Mouse (Mus musculus): ENCODE measurements at regions not wholly inside any gene's neighbourhood (a gene's known extent, or its start where the extent isn't known, plus 50 kb on each side); places are given as distances from the start of the nearest gene placed in this dataset.

DNA sequence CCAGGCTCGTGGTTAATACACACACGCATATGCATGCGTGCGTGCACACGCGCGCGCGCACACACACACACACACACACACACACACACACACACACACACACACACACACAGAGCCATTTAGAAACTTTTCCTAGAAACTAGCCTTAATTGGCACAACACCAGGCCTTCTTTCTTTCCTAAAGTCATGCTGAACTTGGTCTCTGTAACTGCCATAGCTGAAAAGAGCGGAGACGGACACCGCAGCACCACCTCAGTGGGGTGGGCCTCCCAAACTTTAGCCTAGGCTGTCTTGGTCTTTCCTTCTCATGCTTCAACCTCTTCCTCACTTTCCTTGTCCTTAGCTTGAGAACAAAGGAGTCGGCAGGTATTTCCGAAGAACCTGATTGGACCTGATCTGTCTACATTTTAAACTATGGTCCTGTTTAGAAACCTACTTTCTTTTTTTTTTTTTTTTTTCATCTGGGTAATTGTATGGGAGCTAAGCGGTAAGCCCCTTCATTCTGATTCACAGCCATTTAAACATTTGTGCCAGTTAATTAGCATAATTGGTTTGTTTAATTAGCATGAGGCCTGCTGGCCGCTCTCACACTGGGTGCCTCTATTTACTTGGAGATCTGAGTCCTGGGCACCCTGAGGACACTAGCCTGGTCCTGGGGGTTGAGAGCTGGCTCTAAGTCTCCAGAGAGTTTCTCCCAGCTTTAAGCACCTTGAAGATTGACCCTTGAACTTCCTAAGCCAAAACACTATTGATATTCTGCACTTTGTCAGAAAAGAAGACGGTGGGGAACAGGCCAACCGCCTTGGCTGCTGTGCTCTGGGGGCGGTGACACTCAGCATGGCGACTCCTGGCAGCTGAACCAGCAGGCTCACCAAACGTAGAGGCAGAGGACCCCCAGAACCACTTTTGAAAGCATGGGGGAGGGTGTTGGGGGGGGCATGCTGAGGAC, 269.7 kb upstream of the Irx3 start:
- 71% methylated on average over 21 of the region's 21 CpGs for WGBS
- H3K4me3 ChIP-seq (ENCODE audit: low read length): no peak overlapping the region
- H3K27ac ChIP-seq (ENCODE audit: low read length): no peak overlapping the region
- no peaks in the 10 kb centered on the region for H3K4me1 ChIP-seq (ENCODE audit: control insufficient read depth, insufficient read depth, low read length)
- H3K4me2 ChIP-seq (ENCODE audit: low read depth, low read length): no peak overlapping the region
- no peaks in the 10 kb centered on the region for H3K36me3 ChIP-seq (ENCODE audit: control insufficient read depth, insufficient read depth)
- H3K9me3 ChIP-seq (replicated peaks; ENCODE audit: control insufficient read depth, low read length): no peaks in the 10 kb centered on the region
- 0 out of 2 replicates have a peak, but pooled peaks cover 8% of the 10 kb centered on the region for H3K27me3 ChIP-seq (ENCODE audit: control insufficient read depth, insufficient read depth, low read length)
- H3K9ac ChIP-seq (ENCODE audit: low read length): no peak overlapping the region
- no peak for ATAC-seq (replicated peaks; ENCODE audit: extremely low read depth, insufficient read depth, low FRiP score)

DNA sequence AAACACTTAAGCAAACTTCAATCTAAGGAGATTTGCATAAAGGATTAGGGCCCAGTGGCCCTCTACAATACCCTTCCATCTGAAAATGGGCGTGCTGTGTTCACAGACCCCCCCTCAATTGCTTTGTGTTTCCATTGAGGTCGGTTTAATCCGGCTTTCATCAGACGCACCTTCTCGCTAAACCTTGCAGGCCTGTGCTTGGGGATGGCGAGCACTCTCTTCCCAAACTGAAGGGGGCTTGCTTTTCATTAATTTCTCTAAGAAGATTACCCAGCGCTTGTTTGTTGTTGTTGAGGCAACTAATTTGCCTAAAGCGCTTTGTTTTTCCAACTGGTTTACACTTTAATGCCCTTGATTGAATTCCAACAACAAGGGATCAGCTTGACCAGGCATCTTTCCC, 268.8 kb upstream of the Irx3 start:
- H3K27me3 ChIP-seq (ENCODE audit: control insufficient read depth, insufficient read depth, low read length): 0 out of 2 replicates have a peak, but pooled peaks cover 8% of the 10 kb centered on the region

GRCm38 (mm10) chr8:92066435-92066834, 264.6 kb upstream of the Irx3 start:
- no peak overlapping the region for H3K4me2 ChIP-seq (ENCODE audit: low read depth, low read length)
- H3K4me3 ChIP-seq (ENCODE audit: low read length): no peak overlapping the region
- no peaks in the 10 kb centered on the region for H3K36me3 ChIP-seq (ENCODE audit: control insufficient read depth, insufficient read depth)
- H3K9me3 ChIP-seq (replicated peaks; ENCODE audit: control insufficient read depth, low read length): no peaks in the 10 kb centered on the region
- no peak for ATAC-seq (replicated peaks; ENCODE audit: extremely low read depth, insufficient read depth, low FRiP score)
- 38% methylated on average over 8 of the region's 8 CpGs for WGBS
- H3K27ac ChIP-seq (ENCODE audit: low read length): no peak overlapping the region
- peaks cover 5% of the 10 kb centered on the region; the same call in 1 of the 2 replicates for H3K27me3 ChIP-seq (ENCODE audit: control insufficient read depth, insufficient read depth, low read length)
- H3K4me1 ChIP-seq (ENCODE audit: control insufficient read depth, insufficient read depth, low read length): no peaks in the 10 kb centered on the region; the same call in 1 of the 2 replicates
- no peak overlapping the region for H3K9ac ChIP-seq (ENCODE audit: low read length)

More for the DNA sequence above, 268.8 kb upstream of the Irx3 start:
- no peak for ATAC-seq (replicated peaks; ENCODE audit: extremely low read depth, insufficient read depth, low FRiP score)
- H3K4me1 ChIP-seq (ENCODE audit: control insufficient read depth, insufficient read depth, low read length): no peaks in the 10 kb centered on the region; the same call in 1 of the 2 replicates
- H3K4me3 ChIP-seq (ENCODE audit: low read length): no peak overlapping the region
- no peak overlapping the region for H3K9ac ChIP-seq (ENCODE audit: low read length)
- no peaks in the 10 kb centered on the region for H3K9me3 ChIP-seq (replicated peaks; ENCODE audit: control insufficient read depth, low read length)
- H3K36me3 ChIP-seq (ENCODE audit: control insufficient read depth, insufficient read depth): no peaks in the 10 kb centered on the region
- H3K27ac ChIP-seq (ENCODE audit: low read length): no peak overlapping the region
- WGBS: 66% methylated on average over 8 of the region's 8 CpGs
- no peak overlapping the region for H3K4me2 ChIP-seq (ENCODE audit: low read depth, low read length)

- no peak overlapping the region for H3K9ac ChIP-seq (ENCODE audit: low read length)
- peaks cover 3% of the 10 kb centered on the region; the same call in 1 of the 2 replicates for H3K27me3 ChIP-seq (ENCODE audit: control insufficient read depth, insufficient read depth, low read length)
- H3K27ac ChIP-seq (ENCODE audit: low read length): no peak overlapping the region
- H3K9me3 ChIP-seq (replicated peaks; ENCODE audit: control insufficient read depth, low read length): no peaks in the 10 kb centered on the region
- no peaks in the 10 kb centered on the region for H3K36me3 ChIP-seq (ENCODE audit: control insufficient read depth, insufficient read depth)
- H3K4me3 ChIP-seq (ENCODE audit: low read length): no peak overlapping the region
- no peaks in the 10 kb centered on the region; the same call in 1 of the 2 replicates for H3K4me1 ChIP-seq (ENCODE audit: control insufficient read depth, insufficient read depth, low read length)
- no peak overlapping the region for H3K4me2 ChIP-seq (ENCODE audit: low read depth, low read length)
- no peak for ATAC-seq (replicated peaks; ENCODE audit: extremely low read depth, insufficient read depth, low FRiP score)
- 33% methylated on average over 9 of the region's 9 CpGs for WGBS
These were observed 263.8 kb upstream of the Irx3 start for GRCm38 (mm10) chr8:92065554-92066239.

GRCm38 (mm10) chr8:92064971-92065370, 263.1 kb upstream of the Irx3 start:
- no peaks in the 10 kb centered on the region for H3K9me3 ChIP-seq (replicated peaks; ENCODE audit: control insufficient read depth, low read length)
- 41% methylated on average over 4 of the region's 4 CpGs for WGBS
- H3K36me3 ChIP-seq (ENCODE audit: control insufficient read depth, insufficient read depth): no peaks in the 10 kb centered on the region
- H3K27ac ChIP-seq (ENCODE audit: low read length): no peak overlapping the region
- H3K4me3 ChIP-seq (ENCODE audit: low read length): no peak overlapping the region
- no peak overlapping the region for H3K4me2 ChIP-seq (ENCODE audit: low read depth, low read length)
- H3K27me3 ChIP-seq (ENCODE audit: control insufficient read depth, insufficient read depth, low read length): peaks cover 2% of the 10 kb centered on the region; the same call in 1 of the 2 replicates
- no peak overlapping the region for H3K9ac ChIP-seq (ENCODE audit: low read length)
- ATAC-seq (replicated peaks; ENCODE audit: extremely low read depth, insufficient read depth, low FRiP score): no peak
- H3K4me1 ChIP-seq (ENCODE audit: control insufficient read depth, insufficient read depth, low read length): no peaks in the 10 kb centered on the region; the same call in 1 of the 2 replicates

GRCm38 (mm10) chr8:92064175-92064821, 262.4 kb upstream of the Irx3 start:
- H3K4me2 ChIP-seq (ENCODE audit: low read depth, low read length): no peak overlapping the region
- no peak overlapping the region for H3K9ac ChIP-seq (ENCODE audit: low read length)
- WGBS: 48% methylated on average over 9 of the region's 9 CpGs
- H3K27me3 ChIP-seq (ENCODE audit: control insufficient read depth, insufficient read depth, low read length): no peaks in the 10 kb centered on the region; the same call in 1 of the 2 replicates
- H3K9me3 ChIP-seq (replicated peaks; ENCODE audit: control insufficient read depth, low read length): no peaks in the 10 kb centered on the region
- no peak overlapping the region for H3K27ac ChIP-seq (ENCODE audit: low read length)
- H3K4me1 ChIP-seq (ENCODE audit: control insufficient read depth, insufficient read depth, low read length): no peaks in the 10 kb centered on the region; the same call in 1 of the 2 replicates
- no peaks in the 10 kb centered on the region for H3K36me3 ChIP-seq (ENCODE audit: control insufficient read depth, insufficient read depth)
- ATAC-seq (replicated peaks; ENCODE audit: extremely low read depth, insufficient read depth, low FRiP score): no peak
- H3K4me3 ChIP-seq (ENCODE audit: low read length): no peak overlapping the region

- H3K9me3 ChIP-seq (replicated peaks; ENCODE audit: control insufficient read depth, low read length): no peaks in the 10 kb centered on the region
- no peak overlapping the region for H3K9ac ChIP-seq (ENCODE audit: low read length)
- no peak overlapping the region for H3K4me3 ChIP-seq (ENCODE audit: low read length)
- no peaks in the 10 kb centered on the region; the same call in 1 of the 2 replicates for H3K4me1 ChIP-seq (ENCODE audit: control insufficient read depth, insufficient read depth, low read length)
- 77% methylated on average over 4 of the region's 4 CpGs for WGBS
- H3K27me3 ChIP-seq (ENCODE audit: control insufficient read depth, insufficient read depth, low read length): no peaks in the 10 kb centered on the region; the same call in none of the 2 replicates
- H3K27ac ChIP-seq (ENCODE audit: low read length): no peak overlapping the region
- no peak for ATAC-seq (replicated peaks; ENCODE audit: extremely low read depth, insufficient read depth, low FRiP score)
- H3K4me2 ChIP-seq (ENCODE audit: low read depth, low read length): no peak overlapping the region
- no peaks in the 10 kb centered on the region for H3K36me3 ChIP-seq (ENCODE audit: control insufficient read depth, insufficient read depth)
These were observed 261.5 kb upstream of the Irx3 start for GRCm38 (mm10) chr8:92063333-92063732.

- Histone ChIP-seq H3K27me3 (ENCODE audit: control insufficient read depth, insufficient read depth, low read length) (no peaks in the 10 kb centered on the region; the same call in 1 of the 2 replicates), H3K27ac (ENCODE audit: low read length) (no peak overlapping the region), H3K4me2 (ENCODE audit: low read depth, low read length) (no peak overlapping the region), H3K4me1 (ENCODE audit: control insufficient read depth, insufficient read depth, low read length) (no peaks in the 10 kb centered on the region), H3K9ac (ENCODE audit: low read length) (no peak overlapping the region), H3K4me3 (ENCODE audit: low read length) (no peak overlapping the region), H3K36me3 (ENCODE audit: control insufficient read depth, insufficient read depth) (no peaks in the 10 kb centered on the region), H3K9me3 (replicated peaks; ENCODE audit: control insufficient read depth, low read length) (no peaks in the 10 kb centered on the region)
- WGBS: 88% methylated on average over 5 of the region's 5 CpGs
- no peak for ATAC-seq (replicated peaks; ENCODE audit: extremely low read depth, insufficient read depth, low FRiP score)
These were observed 257.6 kb upstream of the Irx3 start for GRCm38 (mm10) chr8:92059471-92059870.
